Mouse (Mus musculus) embryonic facial prominence, embryonic 12.5 days (tissue): ENCODE measurements around the gene Cdkl5. TPM values are rescaled to one million over a fixed set of nuclear protein-coding genes. Genes with fewer than 3 reads are reported as not detected.

ENCODE experiments used
- ATAC-seq: fragments of 200-750 bp; cut with Nextera tagmentation; 2 replicates; pipeline ENCODE4 v1.8.0; 2017; ENCODE audit not compliant: insufficient number of reproducible peaks, insufficient read depth, low FRiP score, low TSS enrichment
- H3K27ac ChIP-seq: fragments of 300-500 bp; sonication (generic); 2 replicates; pipeline ENCODE4 v1.5.1; 2016; ENCODE audit warnings: mild to moderate bottlenecking
- H3K27me3 ChIP-seq: fragments of 300-500 bp; sonication (generic); 2 replicates; pipeline ENCODE4 v1.6.1; 2016; ENCODE audit warnings: mild to moderate bottlenecking, moderate library complexity
- H3K36me3 ChIP-seq: fragments of 300-500 bp; sonication (generic); 2 replicates; pipeline ENCODE4 v1.6.1; 2016; ENCODE audit warnings: mild to moderate bottlenecking
- H3K4me1 ChIP-seq: fragments of 300-500 bp; sonication (generic); 2 replicates; pipeline ENCODE4 v1.6.1; 2016
- H3K4me2 ChIP-seq: fragments of 300-500 bp; sonication (generic); replicated peaks from 2 replicates; pipeline ENCODE4 v1.6.1; 2016; ENCODE audit warnings: mild to moderate bottlenecking, moderate library complexity
- H3K4me3 ChIP-seq: fragments of 300-500 bp; sonication (generic); 2 replicates; pipeline ENCODE4 v1.5.1; 2016; ENCODE audit warnings: mild to moderate bottlenecking
- H3K9ac ChIP-seq: fragments of 300-500 bp; sonication (generic); 2 replicates; pipeline ENCODE4 v1.6.1; 2016; ENCODE audit warnings: mild to moderate bottlenecking, moderate library complexity
- H3K9me3 ChIP-seq: fragments of 300-500 bp; sonication (generic); 2 replicates; pipeline ENCODE4 v1.6.1; 2016; ENCODE audit warnings: mild to moderate bottlenecking, moderate library complexity
- WGBS: fragments of 180-500 bp; shearing (Covaris S2); methylation state at CpG from one replicate; pipeline ENCODE4 v1.1.7; 2016; 5-methylcytosine and 5-hydroxymethylcytosine counted together
- polyA plus RNA-seq: library from polyadenylated mRNA; unstranded; fragments of >200 nt; fragmentation: Nextera tagmentation; extraction: Ambion mirVana; gene quantifications from 2 replicates; pipeline ENCODE4 v1.2.1, GENCODE M21; 2016

Gene Cdkl5
- polyA plus RNA-seq, 1 experiment from 2014 or later: 2.2 TPM

DNA sequence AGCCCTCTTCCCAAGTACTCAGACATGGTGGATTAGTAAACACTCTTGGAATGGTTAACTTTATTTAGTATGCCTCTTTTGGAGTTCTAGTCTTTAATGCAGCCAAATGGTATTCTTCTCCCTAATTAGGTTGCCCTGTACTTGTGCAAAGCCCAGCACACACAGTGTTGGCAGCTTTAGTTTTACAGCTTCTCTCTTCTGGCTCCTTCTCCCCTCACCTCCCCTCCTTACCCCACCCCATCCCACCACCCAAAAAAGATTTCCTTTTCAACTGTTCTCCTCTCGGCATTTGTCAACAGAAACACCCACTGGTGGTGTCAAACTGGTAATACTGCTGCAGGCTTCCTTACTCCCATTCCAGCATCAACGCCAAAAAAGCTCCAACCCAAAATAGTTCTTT is 1.8 kb downstream of the Cdkl5 start:
- Histone ChIP-seq H3K9me3 (no peaks in the 10 kb centered on the region), H3K4me3 (no peak overlapping the region), H3K9ac (no peak overlapping the region), H3K27ac (no peak overlapping the region), H3K36me3 (no peaks in the 10 kb centered on the region), H3K4me1 (no peaks in the 10 kb centered on the region), H3K27me3 (peaks cover 12% of the 10 kb centered on the region), H3K4me2 (no peak overlapping the region)
- no peak for ATAC-seq
- 39% methylated on average over 2 of the region's 2 CpGs for WGBS

DNA sequence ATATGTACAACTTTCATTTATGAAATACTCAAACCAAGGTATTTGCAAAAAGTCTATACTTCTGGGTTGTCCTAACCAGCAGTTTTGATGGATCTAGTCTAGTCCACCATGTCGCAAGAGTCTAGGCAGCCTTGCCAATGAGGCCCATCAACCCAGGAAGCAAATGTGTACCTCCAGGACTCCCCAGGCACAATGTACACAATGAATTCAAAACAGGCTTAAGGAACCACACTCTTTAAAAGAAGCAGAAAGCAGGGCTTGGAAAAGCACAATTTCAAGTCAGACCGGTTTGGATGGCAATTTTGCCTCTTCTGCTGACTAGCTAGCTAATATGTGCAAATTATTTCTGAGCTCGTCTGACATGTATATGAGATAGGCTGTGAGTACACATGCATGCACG is 4.2 kb downstream of the Cdkl5 start:
- no peak for ATAC-seq
- Histone ChIP-seq H3K27me3 (peaks cover 9% of the 10 kb centered on the region), H3K4me1 (no peaks in the 10 kb centered on the region), H3K4me3 (no peak overlapping the region), H3K9me3 (no peaks in the 10 kb centered on the region), H3K27ac (no peak overlapping the region), H3K36me3 (no peaks in the 10 kb centered on the region), H3K9ac (no peak overlapping the region), H3K4me2 (no peak overlapping the region)
- 74% methylated on average over 4 of the region's 4 CpGs for WGBS

DNA sequence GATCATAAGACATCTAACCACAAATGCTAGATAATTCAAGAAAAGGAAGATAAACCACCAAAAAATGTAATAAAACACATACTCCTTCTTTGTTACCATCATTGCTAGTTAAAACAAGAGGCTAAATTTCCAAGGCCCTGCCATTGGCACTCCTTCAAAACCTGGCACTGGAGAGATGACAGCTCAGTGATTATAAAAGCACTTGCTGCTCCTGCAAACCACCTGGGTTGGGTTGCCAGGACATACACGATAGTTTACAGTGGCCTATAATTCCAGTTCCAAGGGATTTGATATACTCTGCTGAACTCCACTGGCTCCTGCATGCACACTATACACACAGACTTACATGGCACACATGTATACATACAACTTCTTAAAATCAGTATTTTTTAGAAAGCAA is 16.6 kb downstream of the Cdkl5 start:
- Histone ChIP-seq H3K4me3 (no peak overlapping the region), H3K4me2 (no peak overlapping the region), H3K9ac (no peak overlapping the region), H3K27me3 (no peaks in the 10 kb centered on the region), H3K27ac (no peak overlapping the region), H3K9me3 (no peaks in the 10 kb centered on the region), H3K36me3 (no peaks in the 10 kb centered on the region), H3K4me1 (no peaks in the 10 kb centered on the region)
- ATAC-seq: no peak
- 90% methylated on average over 1 of the region's 1 CpGs for WGBS

DNA sequence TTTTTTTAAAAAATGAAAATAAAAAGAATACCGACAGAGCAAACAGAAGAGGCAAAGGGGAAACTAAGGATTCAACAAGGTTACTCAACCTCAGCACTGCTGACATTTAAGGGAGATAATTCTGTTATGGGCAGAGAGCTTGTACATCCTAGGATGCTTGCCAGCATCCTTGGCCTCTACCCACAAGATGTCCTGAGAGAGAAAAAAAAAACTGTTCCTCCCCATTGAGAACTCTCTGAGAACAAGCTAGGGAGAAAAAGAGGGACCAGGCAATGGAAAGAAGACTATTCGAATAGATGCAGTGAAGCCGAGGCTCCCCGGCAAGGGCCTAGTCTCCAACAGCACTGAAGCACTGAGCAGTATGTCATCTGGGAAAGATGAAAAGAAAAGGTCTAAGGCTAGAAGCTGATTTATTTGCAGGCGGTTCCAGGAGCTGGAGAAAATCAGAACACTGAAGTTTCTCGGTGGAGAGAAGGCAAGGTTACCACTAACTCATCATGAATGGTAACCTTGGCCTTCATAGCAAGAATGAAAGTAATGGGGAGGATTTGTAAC is 22.4 kb downstream of the Cdkl5 start:
- 88% methylated on average over 6 of the region's 6 CpGs for WGBS
- no peak overlapping the region for H3K9ac ChIP-seq
- H3K27ac ChIP-seq: no peak overlapping the region
- ATAC-seq: no peak
- H3K4me2 ChIP-seq: no peak overlapping the region
- no peaks in the 10 kb centered on the region for H3K4me1 ChIP-seq
- no peaks in the 10 kb centered on the region for H3K27me3 ChIP-seq
- no peaks in the 10 kb centered on the region for H3K36me3 ChIP-seq
- H3K4me3 ChIP-seq: no peak overlapping the region
- no peaks in the 10 kb centered on the region for H3K9me3 ChIP-seq

DNA sequence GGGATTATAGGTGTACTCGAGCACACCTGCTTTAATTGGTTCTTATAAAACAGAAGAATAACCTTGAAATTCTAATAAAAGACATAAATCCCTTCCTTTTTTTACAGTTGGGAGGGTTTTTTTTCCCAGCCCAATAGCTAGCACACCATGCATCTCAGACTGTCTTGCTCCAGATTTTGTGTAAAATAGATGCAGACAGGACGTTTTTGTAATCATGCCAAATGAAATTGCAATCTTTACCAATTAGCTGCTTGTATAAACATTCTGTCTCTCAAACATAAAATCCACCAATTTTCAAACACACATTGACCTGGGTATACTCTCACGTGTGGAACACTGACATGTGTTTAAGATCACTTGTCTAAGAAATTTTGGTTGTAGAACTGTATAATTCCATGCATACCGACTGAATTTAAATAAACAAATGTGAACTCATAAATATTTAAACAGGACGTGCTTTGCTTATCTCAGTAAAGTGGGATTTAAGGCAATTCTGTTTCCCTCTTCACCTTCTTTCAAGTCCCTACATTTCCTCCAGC is 35.8 kb downstream of the Cdkl5 start:
- Histone ChIP-seq H3K9me3 (no peaks in the 10 kb centered on the region), H3K27me3 (peaks cover 3% of the 10 kb centered on the region; the same call in 1 of the 2 replicates), H3K36me3 (no peaks in the 10 kb centered on the region), H3K27ac (no peak overlapping the region), H3K4me3 (no peak overlapping the region), H3K4me2 (no peak overlapping the region), H3K4me1 (no peaks in the 10 kb centered on the region), H3K9ac (no peak overlapping the region)
- 61% methylated on average over 5 of the region's 5 CpGs for WGBS
- no peak for ATAC-seq

DNA sequence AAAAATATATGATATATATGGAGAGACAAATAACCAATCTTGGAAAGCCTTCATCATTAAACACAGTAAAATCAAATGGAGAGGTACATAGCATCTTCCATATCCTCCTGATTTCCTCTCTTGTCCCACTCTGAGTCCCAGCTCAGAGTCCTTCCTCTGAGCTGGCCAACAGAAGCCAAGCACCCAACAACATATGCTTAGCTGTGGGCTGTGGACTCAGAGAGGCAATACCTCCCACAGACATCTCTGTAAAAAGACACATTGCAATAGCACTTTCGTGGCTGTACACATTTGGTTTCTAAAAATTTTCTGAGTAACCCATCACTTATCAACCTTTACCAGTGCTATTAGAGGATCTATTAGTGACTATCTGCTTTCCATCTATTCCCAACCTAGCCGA is 44.9 kb downstream of the Cdkl5 start:
- Histone ChIP-seq H3K9ac (no peak overlapping the region), H3K36me3 (no peaks in the 10 kb centered on the region), H3K27me3 (no peaks in the 10 kb centered on the region), H3K4me3 (no peak overlapping the region), H3K27ac (no peak overlapping the region), H3K9me3 (no peaks in the 10 kb centered on the region), H3K4me2 (no peak overlapping the region), H3K4me1 (no peaks in the 10 kb centered on the region)
- 91% methylated on average over 2 of the region's 2 CpGs for WGBS
- no peak for ATAC-seq

DNA sequence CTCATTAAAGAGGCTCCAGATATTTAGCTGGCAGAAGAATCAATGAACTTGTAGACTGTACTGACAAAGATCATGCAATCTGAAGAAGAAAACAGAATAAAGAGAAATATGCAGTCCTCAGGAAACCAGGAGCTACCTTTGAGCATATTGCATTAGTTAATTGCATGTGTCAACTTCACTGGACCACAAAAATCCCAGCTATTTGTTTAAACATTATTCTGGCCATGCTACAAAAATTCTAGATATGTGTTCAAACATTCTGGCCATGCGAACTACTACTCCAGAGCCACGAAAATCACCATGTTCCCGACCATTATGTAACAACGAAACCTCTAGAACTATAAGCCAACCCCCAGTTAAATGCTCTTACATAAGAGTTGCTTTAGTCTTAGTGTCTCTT is 49.8 kb downstream of the Cdkl5 start:
- Histone ChIP-seq H3K4me3 (no peak overlapping the region), H3K36me3 (no peaks in the 10 kb centered on the region), H3K27me3 (no peaks in the 10 kb centered on the region), H3K4me1 (no peaks in the 10 kb centered on the region), H3K9me3 (no peaks in the 10 kb centered on the region), H3K9ac (no peak overlapping the region), H3K27ac (no peak overlapping the region), H3K4me2 (no peak overlapping the region)
- ATAC-seq: no peak
- 77% methylated on average over 4 of the region's 4 CpGs for WGBS

DNA sequence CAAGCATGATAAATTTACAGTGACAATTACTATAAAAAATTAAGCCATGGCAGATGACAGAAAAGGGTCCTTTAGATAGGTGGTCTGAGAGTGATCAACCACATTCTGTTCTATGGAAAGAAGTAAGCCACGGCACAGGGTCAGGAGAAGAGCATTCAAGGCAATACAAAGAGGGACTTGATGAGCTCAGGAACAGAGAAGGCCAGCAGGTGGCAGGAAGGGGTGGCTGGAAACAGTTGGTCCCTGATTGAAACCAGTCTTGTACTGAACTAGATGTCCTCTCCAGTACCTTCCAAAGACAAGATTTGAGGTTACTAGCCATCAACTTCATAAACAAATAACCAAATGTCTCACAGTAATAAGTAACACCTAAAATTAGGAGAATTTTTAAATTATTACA is 59.0 kb downstream of the Cdkl5 start:
- Histone ChIP-seq H3K4me3 (no peak overlapping the region), H3K9me3 (no peaks in the 10 kb centered on the region), H3K4me2 (no peak overlapping the region), H3K27ac (no peak overlapping the region), H3K36me3 (no peaks in the 10 kb centered on the region), H3K9ac (no peak overlapping the region), H3K27me3 (0 out of 2 replicates have a peak, but pooled peaks cover 3% of the 10 kb centered on the region), H3K4me1 (no peaks in the 10 kb centered on the region)
- 71% methylated on average over 1 of the region's 1 CpGs for WGBS
- ATAC-seq: no peak

DNA sequence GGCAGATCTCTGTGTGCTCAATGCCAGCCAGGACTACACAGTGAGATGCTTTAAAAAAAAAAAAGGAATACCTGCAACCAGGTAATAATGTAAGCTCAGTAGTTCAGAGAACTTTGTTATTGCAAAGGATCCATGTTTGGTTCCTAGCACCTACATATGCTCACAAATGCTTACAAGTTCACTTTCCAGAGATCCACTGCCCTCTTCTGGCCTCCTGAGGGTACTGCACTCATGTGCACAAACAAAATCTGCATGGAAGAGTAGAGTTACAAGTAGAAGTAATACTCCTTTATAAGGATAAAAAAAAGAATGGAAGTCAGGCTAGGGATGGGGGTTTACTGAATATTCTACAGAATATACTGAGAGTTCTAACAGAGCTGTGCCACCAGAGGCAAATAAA is 63.8 kb downstream of the Cdkl5 start:
- no peak for ATAC-seq
- Histone ChIP-seq H3K9me3 (no peaks in the 10 kb centered on the region), H3K36me3 (no peaks in the 10 kb centered on the region), H3K4me2 (no peak overlapping the region), H3K27ac (no peak overlapping the region), H3K4me3 (no peak overlapping the region), H3K4me1 (no peaks in the 10 kb centered on the region), H3K9ac (no peak overlapping the region), H3K27me3 (no peaks in the 10 kb centered on the region)

DNA sequence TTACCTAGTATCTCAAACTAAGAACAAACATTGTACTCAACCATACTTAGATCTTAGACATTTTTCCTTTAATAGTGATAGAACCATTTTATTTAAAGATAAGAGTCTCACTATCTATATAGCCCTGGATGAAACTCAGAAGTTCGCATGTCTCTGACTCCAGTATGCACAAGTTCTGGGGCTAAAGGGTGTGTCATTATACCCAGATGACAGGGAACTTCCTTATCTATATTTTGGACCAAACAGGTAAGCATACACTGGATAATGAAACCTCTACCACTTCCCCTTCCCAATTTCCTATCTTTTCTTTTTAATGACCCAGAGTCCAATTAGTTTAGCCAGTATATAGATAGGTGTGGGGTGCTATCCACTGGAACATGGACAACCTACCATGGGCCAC is 65.6 kb downstream of the Cdkl5 start:
- WGBS: 91% methylated on average over 1 of the region's 1 CpGs
- Histone ChIP-seq H3K9ac (no peak overlapping the region), H3K9me3 (no peaks in the 10 kb centered on the region), H3K27me3 (no peaks in the 10 kb centered on the region), H3K27ac (no peak overlapping the region), H3K4me3 (no peak overlapping the region), H3K4me1 (no peaks in the 10 kb centered on the region), H3K36me3 (no peaks in the 10 kb centered on the region), H3K4me2 (no peak overlapping the region)
- ATAC-seq: no peak

DNA sequence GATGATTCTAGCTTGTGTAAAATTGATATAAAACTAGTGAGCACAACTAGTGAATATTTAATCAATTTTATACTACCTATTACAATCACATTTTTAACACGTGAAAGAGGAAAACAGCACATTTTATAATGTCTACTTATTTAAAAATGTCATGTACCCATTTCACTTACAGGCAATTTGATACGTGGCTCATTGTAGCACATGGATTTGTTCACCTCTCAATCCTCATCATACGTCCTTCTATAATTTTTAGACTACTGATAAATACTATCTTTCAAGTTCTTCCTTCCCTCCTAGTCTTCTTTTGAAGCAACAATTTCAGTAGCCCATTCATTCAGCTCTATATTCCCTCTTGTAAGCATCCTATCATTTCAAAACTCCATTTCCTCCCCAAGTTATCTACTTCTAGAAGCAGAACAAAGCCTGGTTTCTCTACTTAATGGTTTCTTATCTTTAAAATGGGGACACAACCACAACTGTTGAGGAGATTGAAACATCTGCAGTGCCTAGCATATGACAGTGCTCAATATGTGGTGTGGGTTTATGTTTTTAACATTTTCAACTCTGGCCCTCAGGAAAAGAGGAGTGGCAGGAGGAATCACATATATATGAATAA is 75.4 kb downstream of the Cdkl5 start:
- Histone ChIP-seq H3K27ac (no peak overlapping the region), H3K27me3 (no peaks in the 10 kb centered on the region), H3K4me2 (no peak overlapping the region), H3K9ac (no peak overlapping the region), H3K4me1 (no peaks in the 10 kb centered on the region), H3K36me3 (no peaks in the 10 kb centered on the region), H3K4me3 (no peak overlapping the region), H3K9me3 (no peaks in the 10 kb centered on the region)
- WGBS: 81% methylated on average over 3 of the region's 3 CpGs
- no peak for ATAC-seq

DNA sequence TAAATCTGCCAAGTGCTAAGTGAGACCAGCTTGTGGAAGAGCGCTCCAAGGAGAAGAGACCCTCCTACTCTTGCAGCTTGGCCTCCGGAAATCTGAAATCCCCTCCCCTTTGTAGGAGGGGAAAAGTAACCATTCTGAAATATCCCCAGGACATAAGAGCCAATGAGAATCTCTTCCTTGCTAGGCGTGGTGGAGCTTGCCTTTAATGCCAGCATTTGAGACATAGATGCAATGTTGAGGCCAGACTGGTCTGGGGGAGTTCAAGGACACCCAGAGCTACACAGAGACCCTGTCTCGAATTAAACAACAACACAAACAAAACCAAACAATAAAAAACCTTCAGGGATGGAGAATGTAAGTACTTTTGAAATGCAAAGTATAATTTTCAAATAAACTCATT is 87.6 kb downstream of the Cdkl5 start, which contains the start of gene Gja6:
Gene Gja6, minus strand, starts transcription at position 101 of the 400 bp plus-strand sequence.
- H3K27ac ChIP-seq: no peak within 1 kb of the TSS
- no peak for ATAC-seq
- no peaks in the 10 kb centered on the region for H3K36me3 ChIP-seq
- H3K27me3 ChIP-seq: peaks cover 12% of the 10 kb centered on the region; the same call in 1 of the 2 replicates
- no peaks in the 10 kb centered on the region for H3K9me3 ChIP-seq
- H3K4me3 ChIP-seq: no peak within 1 kb of the TSS
- 69% methylated on average over 4 of the region's 4 CpGs for WGBS
- H3K4me2 ChIP-seq: no peak within 1 kb of the TSS
- no peak within 1 kb of the TSS for H3K9ac ChIP-seq
- no peaks in the 10 kb centered on the region for H3K4me1 ChIP-seq
